Mouse (Mus musculus) lung, adult 2 months (tissue): Measurements from ENCODE around the gene Ntmt1.

Experiments
- CTCF ChIP-seq: fragments of 200-500 bp; IDR thresholded peaks from 2 replicates; pipeline ENCODE4 v1.5.1; 2011; ENCODE audit warnings: mild to moderate bottlenecking, low read length, control low read depth; ENCODE audit not compliant: insufficient read depth
- POLR2A ChIP-seq: fragments of 200-500 bp; IDR thresholded peaks from 2 replicates; pipeline ENCODE4 v1.6.1; 2011; ENCODE audit warnings: low read depth, mild to moderate bottlenecking, control low read depth, low read length, borderline replicate concordance; ENCODE audit errors: extremely low read depth

DNA sequence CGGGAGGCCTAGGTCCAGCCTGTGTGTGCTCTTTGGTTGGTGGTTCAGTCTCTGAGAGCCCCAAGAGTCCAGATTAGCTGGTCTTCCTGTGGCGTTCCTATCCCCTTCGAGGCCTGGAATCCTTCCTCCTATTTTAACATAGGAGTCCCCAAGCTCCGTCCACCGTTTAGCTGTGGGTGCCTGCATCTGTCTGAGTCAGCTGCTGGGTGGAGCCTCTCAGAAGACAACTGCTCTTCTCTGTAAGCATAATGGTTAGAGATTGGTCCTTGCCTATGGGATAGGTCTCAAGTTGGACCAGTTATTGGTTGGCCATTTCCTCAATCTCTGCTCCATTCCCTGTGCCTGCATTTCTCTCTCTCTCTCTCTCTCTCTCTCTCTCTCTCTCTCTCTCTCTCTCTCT lies 52.2 kb downstream of the Ntmt1 start:
- TF ChIP-seq CTCF (no peak), POLR2A (no peak)
